Mouse (Mus musculus): ENCODE measurements at regions not wholly inside any gene's neighbourhood (a gene's known extent, or its start where the extent isn't known, plus 50 kb on each side); places are given as distances from the start of the nearest gene placed in this dataset.

DNA sequence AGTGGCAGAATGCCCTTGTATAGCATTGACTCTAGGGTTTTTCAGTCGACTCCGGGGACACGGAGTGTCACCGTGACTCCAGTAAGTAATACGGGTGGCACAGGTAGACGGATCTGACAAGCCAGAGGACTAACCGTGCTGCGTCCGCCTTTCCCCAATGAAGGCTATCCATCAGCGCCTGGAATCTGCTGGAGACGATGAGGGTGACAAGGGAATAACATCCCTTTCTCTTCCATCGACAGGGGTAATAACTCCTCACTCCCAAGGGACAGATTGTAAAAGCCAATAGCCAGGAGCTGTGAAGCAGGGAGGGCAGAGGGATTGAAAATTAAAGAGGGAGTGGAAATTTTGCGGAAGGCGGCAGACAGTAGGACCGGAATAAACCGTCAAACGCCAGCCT lies 151.5 kb downstream of the Zfp281 start:
- no peaks in the 10 kb centered on the region for H3K36me3 ChIP-seq (replicated peaks in 1 of 2; ENCODE audit: control insufficient read depth in 1 of 2, insufficient read depth in 1 of 2, low read length in 1 of 2)
- no peaks in the 10 kb centered on the region for H3K79me2 ChIP-seq (replicated peaks; ENCODE audit: control insufficient read depth, extremely low read depth, insufficient read depth, poor library complexity, severe bottlenecking)
- no peak overlapping the region for H3K4me2 ChIP-seq (ENCODE audit: insufficient read depth, low read depth, poor library complexity, severe bottlenecking)
- H3K9me3 ChIP-seq (replicated peaks; ENCODE audit: low read length): peaks cover 4% of the 10 kb centered on the region
- no peak overlapping the region for H3K4me3 ChIP-seq (replicated peaks in 1 of 3; ENCODE audit: low read depth in 2 of 3, low read length in 2 of 3, poor library complexity in 1 of 3)
- no peaks in the 10 kb centered on the region for H3K4me1 ChIP-seq (ENCODE audit: control insufficient read depth in 1 of 2, insufficient read depth in 2 of 2)
- H3K27me3 ChIP-seq (replicated peaks): no peaks in the 10 kb centered on the region
- no peak overlapping the region for H3K9ac ChIP-seq (ENCODE audit: insufficient read depth, low read depth)
- no peak overlapping the region for H3K27ac ChIP-seq (ENCODE audit: insufficient read depth, low read depth)
- no peak for DNase-seq (ENCODE audit: extremely low read depth)
- dilution Hi-C loops (cut with MboI; ENCODE audit: extremely low pct_ligation_motif_present, extremely low pct_unique_long_range_greater_than_20kb, low sequenced_read_pairs): no loop called here
- in situ Hi-C loops (cut with MboI; ENCODE audit: low pct_ligation_motif_present, low pct_unique_long_range_greater_than_20kb, low sequenced_read_pairs): no loop called here
- TF ChIP-seq EP300 (IDR thresholded peaks at IDR 0.05; ENCODE audit: low read length) (no peak), E2F4 (IDR thresholded peaks at IDR 0.05; ENCODE audit: insufficient replicate concordance, low read depth, low read length) (no peak), MAZ (IDR thresholded peaks at IDR 0.05; ENCODE audit: low read depth, low read length) (no peak), ETS1 (conservative IDR thresholded peaks at IDR 0.05; ENCODE audit: low read depth, low read length) (no peak), CTCF (conservative IDR thresholded peaks at IDR 0.05 in 1 of 2, IDR thresholded peaks at IDR 0.05 in 1 of 2; ENCODE audit: low read depth in 2 of 2, low read length in 2 of 2) (no peak), KAT2A (IDR thresholded peaks at IDR 0.05; ENCODE audit: insufficient replicate concordance, low read length) (no peak), POLR2AphosphoS2 (IDR thresholded peaks at IDR 0.05; ENCODE audit: low read depth, low read length) (no peak), POLR2A (IDR thresholded peaks at IDR 0.05; ENCODE audit: low read depth, low read length) (no peak), PAX5 (IDR thresholded peaks at IDR 0.05; ENCODE audit: low read length) (no peak), ELF1 (IDR thresholded peaks at IDR 0.05; ENCODE audit: low read depth, low read length) (no peak), RCOR1 (conservative IDR thresholded peaks at IDR 0.05; ENCODE audit: low read depth, low read length) (no peak), MEF2A (IDR thresholded peaks at IDR 0.05; ENCODE audit: borderline replicate concordance, low read depth, low read length) (no peak), JUN (IDR thresholded peaks at IDR 0.05; ENCODE audit: insufficient read depth, low read depth, low read length) (no peak), UBTF (IDR thresholded peaks at IDR 0.05; ENCODE audit: low read depth, low read length) (no peak), TCF12 (IDR thresholded peaks at IDR 0.05; ENCODE audit: low read depth, low read length) (no peak), ZMIZ1 (IDR thresholded peaks at IDR 0.05; ENCODE audit: low read depth, low read length) (no peak), ZNF384 (IDR thresholded peaks at IDR 0.05; ENCODE audit: low read depth, low read length) (no peak)

DNA sequence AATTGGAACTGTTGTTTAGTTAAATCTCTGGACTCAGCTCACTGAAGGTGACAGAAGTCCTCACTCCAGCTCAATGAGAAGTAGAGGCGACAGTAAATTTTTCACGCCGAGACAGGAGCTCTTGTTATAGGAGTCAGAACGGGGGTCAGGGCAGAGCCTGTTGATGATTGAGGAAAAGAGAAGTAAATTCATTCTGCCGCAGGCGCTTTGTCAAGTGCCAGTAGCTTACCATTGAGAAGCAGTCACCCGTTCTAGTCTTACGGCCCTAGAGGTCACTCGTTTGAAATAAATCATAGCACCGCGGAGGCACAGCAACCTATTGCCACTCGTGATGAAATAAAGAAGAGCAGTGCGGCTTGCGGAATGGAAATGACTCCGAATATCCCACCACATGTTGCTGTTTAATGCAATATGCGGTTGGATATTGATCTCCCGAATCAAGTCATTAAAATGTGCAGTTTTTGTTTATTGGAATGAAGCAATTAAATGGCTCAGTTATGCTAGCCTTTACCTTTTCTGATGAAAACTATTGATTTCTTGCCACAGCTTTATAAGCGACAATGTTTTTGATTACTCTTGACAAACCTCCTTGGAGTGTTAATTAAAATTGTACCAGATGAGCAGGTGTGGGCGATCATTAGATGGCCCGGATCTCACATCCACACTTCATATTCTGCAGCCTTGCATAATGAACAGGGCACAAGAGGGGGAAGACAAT lies 152.7 kb downstream of the Zfp281 start:
- Histone ChIP-seq H3K27ac (ENCODE audit: insufficient read depth, low read depth) (no peak overlapping the region), H3K9me3 (replicated peaks; ENCODE audit: low read length) (peaks cover 4% of the 10 kb centered on the region), H3K36me3 (replicated peaks in 1 of 2; ENCODE audit: control insufficient read depth in 1 of 2, insufficient read depth in 1 of 2, low read length in 1 of 2) (no peaks in the 10 kb centered on the region), H3K4me1 (ENCODE audit: control insufficient read depth in 1 of 2, insufficient read depth in 2 of 2) (peaks cover 0 to 3% of the 10 kb centered on the region in 2 experiments; a peak in 1 of 4 replicates), H3K27me3 (replicated peaks) (no peaks in the 10 kb centered on the region), H3K4me3 (replicated peaks in 1 of 3; ENCODE audit: low read depth in 2 of 3, low read length in 2 of 3, poor library complexity in 1 of 3) (no peak overlapping the region), H3K9ac (ENCODE audit: insufficient read depth, low read depth) (no peak overlapping the region), H3K4me2 (ENCODE audit: insufficient read depth, low read depth, poor library complexity, severe bottlenecking) (no peak overlapping the region), H3K79me2 (replicated peaks; ENCODE audit: control insufficient read depth, extremely low read depth, insufficient read depth, poor library complexity, severe bottlenecking) (no peaks in the 10 kb centered on the region)
- TF ChIP-seq ELF1 (IDR thresholded peaks at IDR 0.05; ENCODE audit: low read depth, low read length) (no peak), PAX5 (IDR thresholded peaks at IDR 0.05; ENCODE audit: low read length) (no peak), SIN3A (IDR thresholded peaks at IDR 0.05; ENCODE audit: low read length) (no peak), RAD21 (IDR thresholded peaks at IDR 0.05; ENCODE audit: low read depth, low read length) (no peak), BHLHE40 (IDR thresholded peaks at IDR 0.05; ENCODE audit: low read depth, low read length) (no peak), ETS1 (conservative IDR thresholded peaks at IDR 0.05; ENCODE audit: low read depth, low read length) (no peak), KAT2A (IDR thresholded peaks at IDR 0.05; ENCODE audit: insufficient replicate concordance, low read length) (no peak), TCF12 (IDR thresholded peaks at IDR 0.05; ENCODE audit: low read depth, low read length) (no peak), POLR2AphosphoS2 (IDR thresholded peaks at IDR 0.05; ENCODE audit: low read depth, low read length) (no peak), NRF1 (IDR thresholded peaks at IDR 0.05; ENCODE audit: low read depth, low read length) (no peak), EP300 (IDR thresholded peaks at IDR 0.05; ENCODE audit: low read length) (no peak), CHD1 (IDR thresholded peaks at IDR 0.05; ENCODE audit: low read depth, low read length) (no peak), RCOR1 (conservative IDR thresholded peaks at IDR 0.05; ENCODE audit: low read depth, low read length) (no peak), ZNF384 (IDR thresholded peaks at IDR 0.05; ENCODE audit: low read depth, low read length) (no peak), UBTF (IDR thresholded peaks at IDR 0.05; ENCODE audit: low read depth, low read length) (no peak), USF2 (conservative IDR thresholded peaks at IDR 0.05; ENCODE audit: low read depth, low read length) (no peak), IRF4 (IDR thresholded peaks at IDR 0.05; ENCODE audit: low read depth, low read length) (no peak)
- in situ Hi-C loops (cut with MboI; ENCODE audit: low pct_ligation_motif_present, low pct_unique_long_range_greater_than_20kb, low sequenced_read_pairs): no loop called here
- dilution Hi-C loops (cut with MboI; ENCODE audit: extremely low pct_ligation_motif_present, extremely low pct_unique_long_range_greater_than_20kb, low sequenced_read_pairs): no loop called here
- DNase-seq (ENCODE audit: extremely low read depth): no peak

Data from CH12.LX (cell line).